In genomic region chr9:21149654-21150419, GRCm38 (mm10) we compare ENCODE assay signal across 8 mouse cellular contexts. TPM values are rescaled to one million over a fixed set of nuclear protein-coding genes. Genes with fewer than 3 reads are reported as not detected.
DNase-seq lines count a peak whose midpoint lies in the region; ATAC-seq and TF ChIP-seq lines count a peak whose summit lies in the region.

TSS of gene Cdc37 (minus strand) at chr9:21149982.

- no peaks in the 10 kb centered on the region for H3K9me3 ChIP-seq in hindbrain, embryonic 14.5 days (ENCODE audit: control insufficient read depth, low read length)

- ATAC-seq in Patski = peak; percentile 85
- ATAC-seq in hindbrain, embryonic 14.5 days (ENCODE audit: low FRiP score) = peak; percentile 96

- peak within 1 kb of the TSS; percentile 58 for H3K27ac ChIP-seq in hindbrain, embryonic 14.5 days

- H3K9ac ChIP-seq in hindbrain, embryonic 14.5 days = peak within 1 kb of the TSS; percentile 80

- no peak for TF ChIP-seq CTCF in Patski (IDR thresholded peaks at IDR 0.05)

- peak within 1 kb of the TSS; percentile 65 for H3K4me3 ChIP-seq in hindbrain, embryonic 14.5 days (replicated peaks; ENCODE audit: low read length)

- H3K27me3 ChIP-seq in Patski = no peaks in the 10 kb centered on the region
- no peaks in the 10 kb centered on the region for H3K27me3 ChIP-seq in hindbrain, embryonic 14.5 days (ENCODE audit: control insufficient read depth, insufficient read depth, low read length)

- DNase-seq in Patski (ENCODE audit: low read depth, low spot score) = no peak
- DNase-seq in cerebellum, postnatal 14 days = peak; percentile 95 to 96
- peak; percentile 78 to 85 for DNase-seq in frontal cortex, postnatal 25 days (ENCODE audit: low spot score in 2 of 2)
- peak; percentile 94 for DNase-seq in hindbrain, embryonic 14.5 days (ENCODE audit: low spot score)
- peak; percentile 91 to 92 for DNase-seq in layer of hippocampus, postnatal 36 days
- peak; percentile 95 for DNase-seq in lung, postnatal 36 days
- peak; percentile 97 for DNase-seq in retina, postnatal 1 day
- peak; percentile 85 to 87 for DNase-seq in urinary bladder, adult 18-20 months (ENCODE audit: low spot score in 2 of 2)

- CTCF ChIA-PET in Patski (lab: Charles Lee) = interaction anchor here (0.9 to 4.8 kb wide), 3 partner anchors 12 to 199 kb away, joined by 3 to 22 read pairs (median 5); no protein-coding TSS in a partner anchor

- whole genome bisulfite sequencing in hindbrain, embryonic 14.5 days = 4% methylated on average over 51 of the region's 56 CpGs

- POLR2A ChIA-PET in Patski (lab: Charles Lee) = no interaction called here

- peak within 1 kb of the TSS; percentile 84 for H3K4me2 ChIP-seq in hindbrain, embryonic 14.5 days (replicated peaks)

- H3K4me1 ChIP-seq in hindbrain, embryonic 14.5 days (replicated peaks; ENCODE audit: control insufficient read depth, insufficient read depth, low read length) = peaks cover 16% of the 10 kb centered on the region

- peaks cover 19% of the 10 kb centered on the region for H3K36me3 ChIP-seq in hindbrain, embryonic 14.5 days (replicated peaks; ENCODE audit: control insufficient read depth, insufficient read depth)

- in situ Hi-C loops in Patski (cut with MboI; ENCODE audit: low pct_unique_long_range_greater_than_20kb) = no loop called here

RNA-seq across cellular contexts. Expression of gene Cdc37, which starts in this region (rescaled TPM):
- polyA plus RNA-seq in Patski (2021) = 312 TPM
- 192 and 215 TPM in 2 replicates for polyA plus RNA-seq in hindbrain, embryonic 14.5 days (2014; fragmentation: Nextera tagmentation; extraction: Ambion mirVana)
- total RNA-seq in layer of hippocampus, postnatal 36 days (2021) = 100 to 1,000 TPM; 142 to 150 TPM
